Mouse (Mus musculus) E14TG2a.4 (cell line): ENCODE results near the gene Rps16.

Source experiments
- CTCF ChIP-seq: conservative IDR thresholded peaks from 2 replicates; pipeline ENCODE4 v1.5.1; 2014; ENCODE audit warnings: low read length
- NANOG ChIP-seq: IDR thresholded peaks from 2 replicates; pipeline ENCODE4 v1.6.1; 2014; ENCODE audit warnings: borderline replicate concordance, low read length, mixed read lengths
- POU5F1 ChIP-seq: IDR thresholded peaks from 2 replicates; pipeline ENCODE4 v1.6.1; 2014; ENCODE audit warnings: low read length, borderline replicate concordance

GRCm38 (mm10) chr7:28357984-28358383, 7.5 kb downstream of the Rps16 start:
- TF ChIP-seq CTCF (no peak), NANOG (no peak), POU5F1 (no peak)
